Mouse (Mus musculus): ENCODE measurements around the gene Scyl3. TPM values are rescaled to one million over a fixed set of nuclear protein-coding genes. Genes with fewer than 3 reads are reported as not detected.
A peak's percentile ranks its signal among the peaks of the same experiment; 100 is the strongest.

Scyl3 gene
- total RNA-seq, 2 experiments from 2014 or later = 21.4 to 22.7 TPM

DNA sequence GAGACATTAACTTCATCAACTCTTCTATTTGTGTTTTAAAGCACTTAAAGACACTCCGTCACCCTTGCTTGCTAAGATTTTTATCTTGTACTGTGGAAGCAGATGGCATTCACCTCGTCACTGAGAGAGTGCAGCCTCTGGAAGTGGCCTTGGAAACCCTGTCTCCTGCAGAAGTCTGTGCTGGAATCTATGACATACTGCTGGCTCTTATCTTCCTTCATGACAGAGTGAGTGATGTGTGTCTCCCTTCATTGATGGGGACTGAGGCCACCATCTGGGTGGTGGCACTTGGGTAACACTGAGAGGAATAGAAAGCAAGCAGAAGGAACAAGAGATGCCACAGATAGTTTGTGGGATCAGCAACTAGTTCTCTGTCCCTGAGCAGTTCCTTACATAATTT, 5.7 kb downstream of the Scyl3 start:
- intact Hi-C loops (cut with DNase I) = loop anchor here (10.0 kb wide), 1 partner anchor 1220 kb away; no protein-coding TSS in a partner anchor
- DNase-seq (ENCODE audit: extremely low spot score in 1 of 2, low spot score in 2 of 2) = no peak

DNA sequence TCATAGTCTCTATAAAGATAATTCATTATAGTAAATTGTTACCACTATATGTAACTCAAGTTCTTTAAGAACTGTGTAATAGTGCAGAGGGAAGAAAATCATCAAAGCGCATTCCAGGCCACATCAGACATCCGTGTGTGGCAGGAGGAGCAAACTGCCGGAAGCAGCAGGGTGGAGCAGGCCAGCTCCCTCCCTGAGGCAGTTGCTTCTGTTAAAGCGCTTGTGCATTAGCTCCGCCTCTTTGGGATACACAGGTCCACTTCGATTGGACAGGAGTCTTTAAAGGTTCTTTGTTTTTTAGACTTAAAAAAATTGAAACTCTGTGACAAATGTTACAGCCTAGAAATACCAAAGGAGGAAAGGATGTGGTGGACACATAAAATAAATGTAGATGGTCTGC, 13.2 kb downstream of the Scyl3 start:
- DNase-seq (ENCODE audit: extremely low spot score in 1 of 2, low spot score in 2 of 2) = no peak
- intact Hi-C loops (cut with DNase I) = no loop called here

- no peak for DNase-seq (ENCODE audit: extremely low spot score in 1 of 2, low spot score in 2 of 2)
These were observed 24.5 kb downstream of the Scyl3 start for GRCm38 (mm10) chr1:163953396-163953795.

DNA sequence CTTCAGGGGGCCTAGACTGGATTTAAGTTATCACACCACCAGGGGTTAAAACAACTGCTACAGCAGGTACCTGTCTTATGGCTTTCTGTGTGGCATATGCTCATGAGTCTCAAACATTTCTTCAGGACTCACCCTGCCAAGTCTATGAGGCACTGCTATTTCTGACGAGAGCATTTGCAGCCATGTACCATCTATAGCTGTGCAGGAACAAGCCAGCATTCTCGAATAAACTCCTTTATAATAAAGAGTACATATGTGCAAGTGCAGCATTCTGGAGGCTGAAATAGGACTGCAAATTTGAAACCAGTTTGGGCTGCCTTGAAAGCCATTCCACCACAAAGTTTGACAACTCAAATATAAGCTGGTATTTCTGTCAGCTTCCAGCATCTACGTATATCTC, 29.1 kb downstream of the Scyl3 start:
- intact Hi-C loops (cut with DNase I) = no loop called here

More at GRCm38 (mm10) chr1:163953396-163953795, 24.5 kb downstream of the Scyl3 start:
- intact Hi-C loops (cut with DNase I) = no loop called here

DNA sequence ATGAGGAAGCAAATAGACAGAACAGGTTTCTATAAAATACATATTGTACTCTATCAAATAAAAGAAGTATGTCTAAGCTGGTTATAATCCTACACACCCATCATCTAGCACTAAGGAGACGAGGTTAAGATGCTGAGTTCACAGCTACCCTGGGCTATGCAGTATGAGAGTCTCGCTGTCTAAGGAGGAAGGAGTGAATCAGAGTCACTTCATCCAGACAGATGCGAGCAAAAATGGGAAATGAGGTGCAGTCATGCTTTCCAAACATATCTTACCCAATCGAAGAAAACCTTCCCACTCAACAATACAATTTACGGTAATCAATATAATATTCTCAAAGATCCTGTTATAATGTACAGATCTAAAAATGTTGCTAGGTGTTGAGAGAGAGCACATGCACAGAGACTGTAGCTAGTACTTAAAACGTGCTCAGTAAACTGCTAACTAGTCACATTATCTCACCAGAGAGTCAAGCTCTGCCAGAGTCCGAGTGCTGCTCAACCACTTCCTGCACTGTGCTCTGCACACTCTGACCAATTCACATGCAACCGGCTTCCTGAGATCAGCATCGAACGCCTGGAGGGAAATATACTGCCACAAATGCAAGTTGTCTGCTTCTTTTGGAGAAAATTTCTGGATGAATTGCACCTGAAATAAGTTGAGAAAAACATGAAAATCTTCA, 35.2 kb downstream of the Scyl3 start:
- no peak for DNase-seq (ENCODE audit: extremely low spot score in 1 of 2, low spot score in 2 of 2)
- intact Hi-C loops (cut with DNase I) = no loop called here

More for the DNA sequence above, 29.1 kb downstream of the Scyl3 start:
- peak in 1 of 2 experiments; percentile 18 for DNase-seq (ENCODE audit: extremely low spot score in 1 of 2, low spot score in 2 of 2)

DNA sequence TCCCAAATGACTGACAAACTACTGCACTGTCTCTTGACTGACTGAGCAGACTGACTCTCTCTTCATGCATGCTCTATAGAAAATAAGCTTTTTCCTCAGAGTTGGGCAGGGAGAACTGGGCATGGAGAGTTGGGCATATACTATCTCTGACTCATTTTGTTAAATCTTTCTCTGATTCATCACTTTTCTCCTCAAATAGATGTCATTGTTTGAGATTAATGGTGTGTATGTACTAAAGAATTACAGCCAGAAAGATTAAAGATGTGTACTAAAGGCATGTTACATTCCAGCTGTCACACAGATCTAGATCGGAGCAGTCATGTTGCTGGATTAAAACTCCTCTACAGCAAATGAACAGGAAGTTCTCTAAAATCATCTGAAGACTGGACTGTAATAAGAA, 45.6 kb downstream of the Scyl3 start:
- intact Hi-C loops (cut with DNase I) = no loop called here
- no peak for DNase-seq (ENCODE audit: extremely low spot score in 1 of 2, low spot score in 2 of 2)

GRCm38 (mm10) chr1:163975088-163975487, 46.2 kb downstream of the Scyl3 start:
- intact Hi-C loops (cut with DNase I) = no loop called here
- no peak for DNase-seq (ENCODE audit: extremely low spot score in 1 of 2, low spot score in 2 of 2)

- DNase-seq (ENCODE audit: extremely low spot score in 1 of 2, low spot score in 2 of 2) = no peak
- intact Hi-C loops (cut with DNase I) = no loop called here
These were observed 47.6 kb downstream of the Scyl3 start for GRCm38 (mm10) chr1:163976515-163976914.

- DNase-seq (ENCODE audit: extremely low spot score in 1 of 2, low spot score in 2 of 2) = no peak
- intact Hi-C loops (cut with DNase I) = no loop called here
These were observed 63.5 kb downstream of the Scyl3 start for GRCm38 (mm10) chr1:163992371-163992770.

DNA sequence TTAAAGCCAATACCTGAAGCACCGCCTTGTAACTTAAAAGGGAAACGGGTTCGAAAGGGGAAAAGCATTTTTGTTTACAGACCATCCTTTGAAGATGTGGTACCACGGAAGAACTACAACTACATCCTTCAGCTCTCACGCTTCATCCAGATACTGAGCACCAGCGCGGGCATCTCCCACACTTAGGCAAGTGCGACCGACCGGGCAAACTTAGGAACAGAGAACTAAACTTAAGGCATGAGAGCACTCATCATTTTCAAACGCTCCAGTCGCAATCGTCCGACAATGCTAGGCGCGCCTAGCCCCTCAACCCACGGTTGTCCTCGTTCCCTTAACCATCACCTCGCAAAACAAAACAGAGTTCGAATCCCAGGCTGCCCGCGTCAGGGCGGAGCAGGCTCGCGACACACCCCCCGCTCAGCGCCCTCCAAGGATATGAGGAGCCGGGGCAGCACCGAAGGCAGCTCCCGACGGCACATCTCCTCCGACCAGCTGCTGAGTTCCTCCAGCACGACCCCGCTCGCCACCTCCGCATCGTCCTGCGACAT, 65.3 kb downstream of the Scyl3 start:
- intact Hi-C loops (cut with DNase I) = no loop called here
- DNase-seq (ENCODE audit: extremely low spot score in 1 of 2, low spot score in 2 of 2) = no peak

DNA sequence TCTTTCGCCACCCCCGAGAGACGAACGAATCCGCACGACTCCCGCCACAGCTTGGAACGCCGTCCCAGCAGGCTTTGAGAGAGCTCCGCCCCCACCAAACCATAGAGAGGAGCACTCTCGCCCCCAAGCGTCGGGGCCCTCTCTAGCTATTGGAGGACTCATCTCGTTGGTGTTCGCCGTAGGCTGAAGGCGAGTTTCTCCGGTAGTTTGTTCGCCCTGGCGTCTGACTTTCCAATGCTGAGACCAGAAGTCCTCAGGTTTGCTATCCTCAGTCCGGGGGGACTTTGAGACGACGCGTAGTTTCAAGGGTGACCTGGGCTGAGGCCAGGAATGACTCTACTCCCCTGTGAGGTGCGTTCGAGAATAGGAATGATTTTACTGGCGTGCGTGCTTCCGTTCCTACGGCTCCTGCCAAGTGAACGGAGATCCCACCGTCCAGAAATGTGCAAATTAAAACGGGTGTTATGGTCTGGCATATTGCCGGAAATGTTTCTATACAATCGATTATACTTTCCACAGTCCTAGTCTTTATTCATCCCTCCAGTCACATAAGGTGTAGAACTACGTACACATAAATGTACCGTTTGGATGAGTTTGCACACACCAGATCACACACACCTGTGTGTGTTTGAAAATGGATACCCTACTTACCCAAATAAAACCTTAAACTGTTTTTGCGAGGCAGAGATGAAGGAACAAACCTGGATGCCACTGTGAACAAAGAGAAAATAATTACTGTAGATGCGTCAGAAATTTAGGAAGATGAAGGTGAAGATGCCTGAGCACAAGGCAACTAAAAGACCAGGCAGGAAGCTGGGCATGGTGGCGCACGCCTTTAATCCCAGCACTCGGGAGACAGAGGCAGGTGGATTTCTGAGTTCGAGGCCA, 66.1 kb downstream of the Scyl3 start, which contains the start of the genes BC055324 and Mettl18:
TSS of gene BC055324 (minus strand) at position 76 of the 888 bp plus-strand sequence.
TSS of gene Mettl18 (plus strand) at position 169 of the 888 bp plus-strand sequence.
- peak; percentile 83 to 93 for DNase-seq (ENCODE audit: extremely low spot score in 1 of 2, low spot score in 2 of 2)
- intact Hi-C loops (cut with DNase I) = no loop called here

GRCm38 (mm10) chr1:163995609-163995913, 66.7 kb downstream of the Scyl3 start:
- intact Hi-C loops (cut with DNase I) = no loop called here
- DNase-seq (ENCODE audit: extremely low spot score in 1 of 2, low spot score in 2 of 2) = no peak

DNA sequence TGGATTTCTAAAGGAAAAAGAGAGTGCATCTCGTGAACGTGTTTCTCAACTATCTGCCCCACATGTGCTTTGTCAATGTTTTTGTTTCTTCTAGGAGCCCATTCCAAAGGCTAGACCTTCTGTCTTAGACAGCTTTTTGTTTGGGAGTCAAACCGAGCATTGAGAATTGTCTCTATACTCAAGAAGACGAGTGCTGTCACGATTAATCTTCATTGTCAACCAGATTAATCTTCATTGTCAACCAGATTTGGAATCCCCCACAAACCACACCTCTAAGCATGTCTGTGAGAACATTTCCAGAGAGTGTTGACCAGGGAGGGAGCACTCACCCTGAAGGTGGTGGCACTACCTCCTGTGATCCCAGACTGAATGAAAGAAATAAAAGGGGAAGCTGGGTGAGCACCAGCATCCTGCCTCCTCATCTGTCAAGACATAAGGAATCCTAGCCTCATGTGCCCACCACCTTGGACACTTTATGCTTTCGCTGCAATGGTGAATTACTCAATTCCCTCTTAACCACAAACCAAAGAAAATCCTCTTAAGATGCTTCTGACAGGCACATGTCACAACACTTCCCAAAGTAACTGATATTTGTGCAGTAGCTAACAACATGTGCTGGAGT, 73.0 kb downstream of the Scyl3 start:
- DNase-seq (ENCODE audit: extremely low spot score in 1 of 2, low spot score in 2 of 2) = no peak
- intact Hi-C loops (cut with DNase I) = no loop called here

- no peak for DNase-seq (ENCODE audit: extremely low spot score in 1 of 2, low spot score in 2 of 2)
- intact Hi-C loops (cut with DNase I) = no loop called here
These were observed 75.4 kb downstream of the Scyl3 start for GRCm38 (mm10) chr1:164004311-164004710.

Other genes starting within 250 kb of the Scyl3 start
- gene Mettl11b, start 203.9 kb upstream of the Scyl3 start, total RNA-seq (2021) = under 1 TPM; 0.79 TPM
- gene Kifap3, start 149.5 kb upstream of the Scyl3 start, total RNA-seq (2021) = 100 to 1,000 TPM; 261 to 274 TPM
- 1 to 10 TPM; 1.9 to 2.0 TPM for gene BC055324, start 65.7 kb downstream of the Scyl3 start, total RNA-seq (2021)
- gene Mettl18, start 65.8 kb downstream of the Scyl3 start, total RNA-seq (2021) = 1 to 10 TPM; 4.6 TPM
- gene Sele, start 119.1 kb downstream of the Scyl3 start, total RNA-seq (2021) = under 1 TPM; 0.16 to 0.41 TPM
- not detected for gene Sell, start 132.9 kb downstream of the Scyl3 start, total RNA-seq (2021)
- not detected for gene Selp, start 186.2 kb downstream of the Scyl3 start, total RNA-seq (2021)
- under 1 TPM; 0.43 to 0.63 TPM for gene F5, start 222.7 kb downstream of the Scyl3 start, total RNA-seq (2021)